Mouse (Mus musculus) layer of hippocampus, adult 9-10 months (tissue): Measurements from ENCODE around the gene Prkcsh.
A peak's percentile ranks its signal among the peaks of the same experiment; 100 is the strongest.

Source experiments
- DNase-seq: peaks from one replicate; pipeline ENCODE4 v3.0.0; 2022; ENCODE audit warnings: low spot score

The Prkcsh gene

GRCm38 (mm10) chr9:21987592-21988342, 14.8 kb upstream of the Prkcsh start:
- DNase-seq, result no peak

- DNase-seq, result no peak
These were observed 14.0 kb upstream of the Prkcsh start for GRCm38 (mm10) chr9:21988421-21989101.

DNA sequence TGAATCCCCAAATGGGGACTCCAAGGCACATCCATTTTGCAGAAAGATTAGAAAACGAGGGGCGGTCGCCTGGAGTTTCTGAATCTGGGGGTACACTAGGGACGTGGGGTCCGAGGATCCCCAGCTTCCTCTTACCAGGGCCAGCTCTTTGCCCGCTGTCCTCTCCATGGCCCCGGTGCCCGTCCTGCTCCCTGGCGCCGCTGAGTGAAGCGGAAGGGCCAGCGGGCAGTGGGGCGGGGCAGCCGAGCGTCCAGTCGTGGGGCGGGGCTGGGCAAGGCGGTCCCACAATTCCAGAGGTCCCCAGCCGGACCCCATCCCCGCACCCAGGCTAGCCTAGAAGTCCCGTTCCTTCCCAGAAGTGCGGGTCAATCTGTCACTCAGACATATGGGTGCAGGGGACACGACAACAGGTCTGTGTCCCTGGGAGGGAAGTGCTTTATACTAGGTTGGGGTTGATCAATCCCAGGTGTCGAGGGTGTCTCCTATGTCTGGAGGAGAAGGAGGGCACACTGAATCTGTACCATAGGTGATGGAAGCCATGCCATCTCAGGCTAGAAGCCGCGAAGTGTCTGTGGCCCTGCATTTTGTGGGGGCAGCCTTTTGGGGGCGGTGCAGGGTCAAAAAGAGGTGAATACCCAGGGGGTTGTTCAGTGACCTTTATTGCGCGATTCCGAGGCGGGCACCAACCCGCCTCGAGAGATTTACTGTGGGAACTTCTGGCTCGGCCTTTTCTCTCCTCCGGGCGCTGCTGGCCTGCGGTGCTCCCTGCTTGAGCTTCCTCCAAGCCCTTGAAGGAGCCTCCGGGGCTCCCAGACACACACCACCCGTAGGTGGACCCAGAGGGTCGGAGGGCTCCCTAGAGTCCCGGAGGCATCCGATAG, 13.1 kb upstream of the Prkcsh start, which contains the start of gene Rgl3:
Rgl3 (minus strand) TSS at position 217 of the 881 bp plus-strand sequence.
- DNase-seq, result no peak

- DNase-seq, result no peak
These were observed 10.4 kb upstream of the Prkcsh start for GRCm38 (mm10) chr9:21992227-21992626.

DNA sequence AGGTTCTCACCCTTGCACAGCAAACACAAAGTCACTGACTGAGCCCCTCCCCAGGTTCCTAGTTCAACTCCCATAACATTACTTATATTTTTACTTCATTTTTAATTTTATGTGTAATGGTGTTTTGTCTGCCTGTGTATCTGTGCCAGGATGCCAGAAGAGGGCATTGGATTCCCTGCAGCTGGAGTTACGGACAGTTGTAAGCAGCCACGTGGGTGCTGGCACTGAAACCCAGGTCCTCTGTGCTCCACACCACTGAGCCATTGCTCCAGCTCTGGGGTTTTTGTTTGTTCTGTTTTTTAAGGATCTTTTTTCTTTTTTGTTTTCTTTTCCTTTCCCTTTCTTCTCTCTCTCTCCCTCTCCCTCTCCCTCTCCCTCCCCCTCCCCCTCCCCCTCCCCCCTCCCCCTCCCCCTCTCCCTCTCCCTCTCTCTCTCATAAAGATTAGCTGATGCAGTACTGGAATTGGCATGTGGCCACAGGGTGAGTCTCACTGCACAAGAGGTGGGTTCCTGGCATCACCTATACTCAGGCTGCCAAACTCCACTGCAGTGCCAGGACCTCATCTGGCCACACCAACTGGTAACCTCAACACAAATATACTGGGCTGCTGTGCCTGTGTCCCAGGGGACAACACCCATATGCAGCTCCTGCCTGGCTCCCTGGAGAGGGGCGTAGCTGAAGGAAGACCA, 6.3 kb upstream of the Prkcsh start:
- DNase-seq, result no peak

DNA sequence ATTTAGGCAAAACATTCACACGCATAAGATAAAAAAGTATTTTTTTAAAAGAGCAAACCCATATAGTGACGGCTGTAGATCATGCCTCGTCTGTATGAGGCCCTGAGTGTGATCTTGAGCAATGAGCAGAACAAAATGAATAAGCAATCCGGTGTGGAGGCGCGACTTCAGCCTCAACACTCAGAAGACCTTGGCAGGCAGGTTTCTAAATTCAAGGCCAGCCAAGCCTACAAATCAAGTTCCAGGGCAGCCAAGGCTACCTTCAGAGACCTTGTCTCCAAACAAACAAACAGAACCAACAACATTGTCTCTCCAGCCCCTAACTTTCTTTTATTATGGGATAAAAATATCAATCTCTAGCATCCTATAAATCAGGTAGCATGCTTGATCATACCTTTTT, 2.3 kb upstream of the Prkcsh start:
- no peak for DNase-seq

- no peak for DNase-seq
These were observed 973 bp upstream of the Prkcsh start for GRCm38 (mm10) chr9:22001633-22002032.

DNA sequence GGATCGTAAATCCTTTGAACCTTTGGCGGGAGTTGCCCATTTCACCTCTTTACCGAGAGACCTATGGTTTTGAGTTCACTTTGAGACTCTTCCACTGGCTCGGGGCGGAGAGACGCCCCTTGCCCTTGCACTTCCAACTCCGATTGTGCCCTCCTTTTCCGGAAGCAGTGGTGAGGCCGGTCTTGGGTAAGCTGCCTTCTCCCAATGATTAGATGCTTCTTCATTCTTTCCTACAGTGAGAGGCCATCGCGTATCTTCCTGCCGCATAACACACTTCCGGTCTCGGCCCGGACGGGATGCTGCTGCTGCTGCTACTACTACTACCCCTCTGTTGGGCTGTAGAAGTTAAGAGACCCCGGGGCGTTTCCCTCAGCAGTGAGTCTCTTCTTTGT, 553 bp downstream of the Prkcsh start:
- DNase-seq, result peak; percentile 26

GRCm38 (mm10) chr9:22004546-22004945, 1.9 kb downstream of the Prkcsh start:
- no peak for DNase-seq

DNA sequence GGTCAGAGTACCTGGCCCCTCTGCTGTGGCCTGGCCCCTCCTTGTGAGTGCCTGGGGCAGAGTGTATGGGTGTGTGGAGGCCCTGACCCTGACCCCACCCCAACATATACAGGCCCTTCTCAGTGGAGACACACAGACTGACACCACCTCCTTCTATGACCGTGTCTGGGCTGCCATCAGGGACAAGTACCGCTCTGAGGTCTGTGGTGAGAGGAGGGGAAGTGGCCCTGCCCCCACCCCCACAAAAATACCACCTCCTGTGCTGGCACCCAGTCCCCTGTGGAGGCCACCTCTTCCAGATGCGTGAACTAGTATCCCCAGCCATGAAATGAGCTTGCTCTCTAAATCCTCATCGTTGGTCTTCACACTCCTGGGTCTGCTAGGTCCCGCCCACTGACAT, 8.4 kb downstream of the Prkcsh start:
- DNase-seq, result no peak

GRCm38 (mm10) chr9:22012731-22013130, 10.1 kb downstream of the Prkcsh start:
- no peak for DNase-seq

GRCm38 (mm10) chr9:22016245-22016644, 13.6 kb downstream of the Prkcsh start:
- no peak for DNase-seq

GRCm38 (mm10) chr9:22017208-22017825, 14.7 kb downstream of the Prkcsh start:
- no peak for DNase-seq

DNA sequence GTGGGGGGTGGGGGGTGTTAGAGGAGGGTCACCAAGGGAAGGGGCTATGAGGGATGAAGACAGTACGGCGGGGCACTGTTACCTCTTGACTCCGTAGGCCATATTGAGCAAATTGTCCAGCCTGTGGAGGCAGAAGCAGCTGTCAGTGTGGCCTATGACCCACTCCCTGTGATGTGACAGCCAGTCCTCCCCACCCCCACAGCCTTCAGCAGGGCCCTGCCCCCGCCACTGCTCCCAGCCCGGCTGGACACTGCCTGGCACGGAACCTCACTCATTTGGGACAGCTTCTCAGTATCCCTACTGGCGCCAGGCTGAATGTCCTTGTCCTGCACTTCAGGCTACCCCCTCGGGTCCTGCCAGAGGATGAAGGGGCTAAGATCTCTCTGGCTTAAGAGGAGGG, 22.0 kb downstream of the Prkcsh start:
- no peak for DNase-seq

GRCm38 (mm10) chr9:22028467-22028866, 25.9 kb downstream of the Prkcsh start:
- no peak for DNase-seq

GRCm38 (mm10) chr9:22030386-22030785, 27.8 kb downstream of the Prkcsh start:
- DNase-seq, result no peak

GRCm38 (mm10) chr9:22035300-22036044, 32.9 kb downstream of the Prkcsh start:
- DNase-seq, result no peak

GRCm38 (mm10) chr9:22037826-22038225, 35.2 kb downstream of the Prkcsh start:
- no peak for DNase-seq

DNA sequence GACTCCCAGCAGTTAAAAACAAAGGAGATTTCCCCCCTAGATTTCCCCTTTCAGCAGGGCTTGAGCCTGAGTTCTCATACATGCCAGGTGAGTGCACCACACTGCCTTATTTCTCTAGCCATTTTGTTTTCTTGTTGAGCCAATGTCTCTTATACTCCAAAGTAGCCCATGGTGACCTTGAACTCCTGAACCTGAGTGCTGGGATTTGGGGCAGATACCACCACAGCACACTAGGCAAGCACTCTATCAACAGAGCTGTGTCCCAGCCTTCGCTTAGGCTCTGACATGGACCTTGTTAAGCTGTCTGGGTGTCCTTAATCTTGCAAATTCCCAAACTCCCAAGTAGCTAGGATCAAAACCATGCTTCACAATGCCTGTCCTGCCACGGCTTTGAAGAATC, 39.2 kb downstream of the Prkcsh start:
- DNase-seq, result no peak

DNA sequence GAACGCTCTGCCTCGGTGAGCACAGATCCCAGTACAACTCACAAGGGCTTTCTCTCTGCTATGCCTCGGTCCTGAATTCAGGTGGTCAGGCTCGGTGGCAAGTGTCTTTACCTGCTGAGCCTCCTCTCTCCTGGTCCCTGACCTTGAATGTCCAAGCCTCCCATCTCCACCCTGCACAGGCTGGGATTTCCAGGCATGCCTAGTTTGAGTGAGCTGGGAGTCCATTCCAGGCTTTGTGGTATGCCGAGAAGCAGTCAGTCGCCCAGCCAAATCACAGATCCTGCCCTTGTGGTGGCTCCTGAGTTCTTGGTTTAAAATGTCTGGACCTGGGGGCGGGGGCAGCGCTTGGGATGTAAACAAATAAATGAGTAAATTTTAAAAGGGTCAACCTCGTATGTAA, 44.7 kb downstream of the Prkcsh start:
- DNase-seq, result no peak

GRCm38 (mm10) chr9:22049315-22049714, 46.7 kb downstream of the Prkcsh start:
- DNase-seq, result no peak
